Mouse (Mus musculus): ENCODE measurements at regions not wholly inside any gene's neighbourhood (a gene's known extent, or its start where the extent isn't known, plus 50 kb on each side); places are given as distances from the start of the nearest gene placed in this dataset.

DNA sequence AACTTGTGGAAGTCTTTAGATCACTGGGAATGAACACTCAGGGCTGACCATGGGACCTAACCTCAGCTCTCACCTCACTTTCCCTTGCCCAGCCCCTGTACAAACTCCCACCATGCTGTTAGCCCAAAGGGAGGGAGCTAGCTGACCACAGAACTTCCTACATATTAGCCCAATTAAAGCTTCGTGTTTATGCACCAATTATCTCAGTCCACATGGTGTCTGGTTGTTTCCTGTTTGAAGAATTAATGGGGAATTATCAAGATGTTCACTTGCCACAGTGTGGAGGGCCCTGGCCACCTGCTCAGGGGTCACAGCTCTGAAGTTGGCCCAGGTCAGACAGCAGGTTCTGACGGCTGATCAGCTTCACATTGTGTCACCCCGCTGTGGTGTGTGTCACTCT lies 402.5 kb downstream of the Matn1 start:
- H3K27ac ChIP-seq (replicated peaks; ENCODE audit: low read depth, low read length), result no peak overlapping the region
- TF ChIP-seq POLR2A (IDR thresholded peaks at IDR 0.05; ENCODE audit: borderline replicate concordance, extremely low read depth, insufficient read depth, insufficient read length), result no peak
- H3K27me3 ChIP-seq (ENCODE audit: control insufficient read depth, insufficient read depth, low read length), result no peaks in the 10 kb centered on the region
- WGBS, result 40% methylated on average over 3 of the region's 3 CpGs
- H3K36me3 ChIP-seq (ENCODE audit: control insufficient read depth, insufficient read depth, low read length), result no peaks in the 10 kb centered on the region
- H3K4me1 ChIP-seq (ENCODE audit: control insufficient read depth, insufficient read depth, low read length), result no peaks in the 10 kb centered on the region; the same call in 1 of the 2 replicates
- no peak for DNase-seq (ENCODE audit: low spot score)
- no peak for ATAC-seq (ENCODE audit: low FRiP score, low read depth)
- H3K9me3 ChIP-seq (ENCODE audit: control insufficient read depth, low read length), result no peaks in the 10 kb centered on the region
- H3K4me3 ChIP-seq (replicated peaks; ENCODE audit: low read length), result no peak overlapping the region
- no peak overlapping the region for H3K9ac ChIP-seq (ENCODE audit: low read depth, low read length, severe bottlenecking)
- H3K4me2 ChIP-seq (replicated peaks; ENCODE audit: low read depth, low read length, severe bottlenecking), result no peak overlapping the region

GRCm38 (mm10) chr4:131350268-131350667 lies 406.1 kb downstream of the Matn1 start:
- DNase-seq (ENCODE audit: low spot score) (no peak), ATAC-seq (ENCODE audit: low FRiP score, low read depth) (no peak)
- Histone ChIP-seq H3K9ac (ENCODE audit: low read depth, low read length, severe bottlenecking) (no peak overlapping the region), H3K36me3 (ENCODE audit: control insufficient read depth, insufficient read depth, low read length) (no peaks in the 10 kb centered on the region), H3K27me3 (ENCODE audit: control insufficient read depth, insufficient read depth, low read length) (no peaks in the 10 kb centered on the region), H3K27ac (replicated peaks; ENCODE audit: low read depth, low read length) (no peak overlapping the region), H3K4me3 (replicated peaks; ENCODE audit: low read length) (no peak overlapping the region), H3K4me1 (ENCODE audit: control insufficient read depth, insufficient read depth, low read length) (no peaks in the 10 kb centered on the region; the same call in 1 of the 2 replicates), H3K9me3 (ENCODE audit: control insufficient read depth, low read length) (no peaks in the 10 kb centered on the region), H3K4me2 (replicated peaks; ENCODE audit: low read depth, low read length, severe bottlenecking) (no peak overlapping the region)
- TF ChIP-seq POLR2A (IDR thresholded peaks at IDR 0.05; ENCODE audit: borderline replicate concordance, extremely low read depth, insufficient read depth, insufficient read length), result no peak
- 31% methylated on average over 7 of the region's 7 CpGs for WGBS

- Histone ChIP-seq H3K4me1 (ENCODE audit: control insufficient read depth, insufficient read depth, low read length) (no peaks in the 10 kb centered on the region), H3K27me3 (ENCODE audit: control insufficient read depth, insufficient read depth, low read length) (no peaks in the 10 kb centered on the region), H3K36me3 (ENCODE audit: control insufficient read depth, insufficient read depth, low read length) (no peaks in the 10 kb centered on the region), H3K9me3 (ENCODE audit: control insufficient read depth, low read length) (no peaks in the 10 kb centered on the region), H3K4me2 (replicated peaks; ENCODE audit: low read depth, low read length, severe bottlenecking) (no peak overlapping the region), H3K4me3 (replicated peaks; ENCODE audit: low read length) (no peak overlapping the region), H3K9ac (ENCODE audit: low read depth, low read length, severe bottlenecking) (no peak overlapping the region), H3K27ac (replicated peaks; ENCODE audit: low read depth, low read length) (no peak overlapping the region)
- DNase-seq (ENCODE audit: low spot score), result no peak
- ATAC-seq (ENCODE audit: low FRiP score, low read depth), result no peak
- no peak for TF ChIP-seq POLR2A (IDR thresholded peaks at IDR 0.05; ENCODE audit: borderline replicate concordance, extremely low read depth, insufficient read depth, insufficient read length)
- 91% methylated on average over 3 of the region's 3 CpGs for WGBS
Observed at GRCm38 (mm10) chr4:131354908-131355307, 410.7 kb downstream of the Matn1 start.

DNA sequence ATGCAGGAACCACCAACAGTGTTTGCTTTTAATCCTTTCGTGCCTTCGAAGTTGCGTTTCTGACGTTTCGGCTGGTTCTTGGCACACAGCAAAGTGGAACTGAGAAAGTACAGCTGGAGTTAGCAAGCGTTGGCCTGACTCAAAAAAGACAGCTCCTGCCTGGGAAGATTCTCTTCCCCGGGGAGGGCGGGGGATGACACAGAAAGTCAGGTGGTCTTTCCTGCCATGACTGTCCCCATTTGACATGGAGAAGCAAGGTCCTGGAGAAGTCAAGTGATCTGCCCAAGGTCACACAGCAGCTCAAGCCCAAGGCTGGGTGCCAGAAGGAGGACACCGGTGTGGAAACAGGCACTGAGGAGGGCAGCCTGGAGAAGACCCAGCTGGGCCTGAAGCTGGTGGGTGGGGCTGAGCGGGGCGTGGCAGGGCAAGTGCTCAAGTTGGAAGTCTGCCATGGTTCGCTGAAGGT lies 411.4 kb downstream of the Matn1 start:
- Histone ChIP-seq H3K4me1 (ENCODE audit: control insufficient read depth, insufficient read depth, low read length) (no peaks in the 10 kb centered on the region), H3K27ac (replicated peaks; ENCODE audit: low read depth, low read length) (no peak overlapping the region), H3K36me3 (ENCODE audit: control insufficient read depth, insufficient read depth, low read length) (no peaks in the 10 kb centered on the region), H3K4me2 (replicated peaks; ENCODE audit: low read depth, low read length, severe bottlenecking) (no peak overlapping the region), H3K9ac (ENCODE audit: low read depth, low read length, severe bottlenecking) (no peak overlapping the region), H3K27me3 (ENCODE audit: control insufficient read depth, insufficient read depth, low read length) (no peaks in the 10 kb centered on the region), H3K9me3 (ENCODE audit: control insufficient read depth, low read length) (no peaks in the 10 kb centered on the region), H3K4me3 (replicated peaks; ENCODE audit: low read length) (no peak overlapping the region)
- no peak for DNase-seq (ENCODE audit: low spot score)
- no peak for ATAC-seq (ENCODE audit: low FRiP score, low read depth)
- WGBS, result 88% methylated on average over 12 of the region's 12 CpGs
- no peak for TF ChIP-seq POLR2A (IDR thresholded peaks at IDR 0.05; ENCODE audit: borderline replicate concordance, extremely low read depth, insufficient read depth, insufficient read length)

GRCm38 (mm10) chr4:131356316-131356715 lies 412.1 kb downstream of the Matn1 start:
- Histone ChIP-seq H3K9me3 (ENCODE audit: control insufficient read depth, low read length) (no peaks in the 10 kb centered on the region), H3K27ac (replicated peaks; ENCODE audit: low read depth, low read length) (no peak overlapping the region), H3K4me2 (replicated peaks; ENCODE audit: low read depth, low read length, severe bottlenecking) (no peak overlapping the region), H3K36me3 (ENCODE audit: control insufficient read depth, insufficient read depth, low read length) (no peaks in the 10 kb centered on the region), H3K4me3 (replicated peaks; ENCODE audit: low read length) (no peak overlapping the region), H3K4me1 (ENCODE audit: control insufficient read depth, insufficient read depth, low read length) (no peaks in the 10 kb centered on the region), H3K27me3 (ENCODE audit: control insufficient read depth, insufficient read depth, low read length) (no peaks in the 10 kb centered on the region), H3K9ac (ENCODE audit: low read depth, low read length, severe bottlenecking) (no peak overlapping the region)
- WGBS, result 62% methylated on average over 12 of the region's 12 CpGs
- TF ChIP-seq POLR2A (IDR thresholded peaks at IDR 0.05; ENCODE audit: borderline replicate concordance, extremely low read depth, insufficient read depth, insufficient read length), result no peak
- DNase-seq (ENCODE audit: low spot score) (peak; percentile 27), ATAC-seq (ENCODE audit: low FRiP score, low read depth) (no peak)

- no peak for TF ChIP-seq POLR2A (IDR thresholded peaks at IDR 0.05; ENCODE audit: borderline replicate concordance, extremely low read depth, insufficient read depth, insufficient read length)
- 57% methylated on average over 1 of the region's 1 CpGs for WGBS
Observed at GRCm38 (mm10) chr4:131363030-131363429, 418.8 kb downstream of the Matn1 start.

More at GRCm38 (mm10) chr4:131363030-131363429, 418.8 kb downstream of the Matn1 start:
- peaks cover 4% of the 10 kb centered on the region; the same call in 1 of the 2 replicates for H3K4me1 ChIP-seq (ENCODE audit: control insufficient read depth, insufficient read depth, low read length)
- H3K9me3 ChIP-seq (ENCODE audit: control insufficient read depth, low read length), result no peaks in the 10 kb centered on the region
- no peak overlapping the region for H3K9ac ChIP-seq (ENCODE audit: low read depth, low read length, severe bottlenecking)
- ATAC-seq (ENCODE audit: low FRiP score, low read depth) (no peak), DNase-seq (ENCODE audit: low spot score) (no peak)
- H3K27me3 ChIP-seq (ENCODE audit: control insufficient read depth, insufficient read depth, low read length), result no peaks in the 10 kb centered on the region; the same call in 1 of the 2 replicates
- no peak overlapping the region for H3K4me2 ChIP-seq (replicated peaks; ENCODE audit: low read depth, low read length, severe bottlenecking)
- H3K36me3 ChIP-seq (ENCODE audit: control insufficient read depth, insufficient read depth, low read length), result no peaks in the 10 kb centered on the region
- H3K4me3 ChIP-seq (replicated peaks; ENCODE audit: low read length), result no peak overlapping the region
- no peak overlapping the region for H3K27ac ChIP-seq (replicated peaks; ENCODE audit: low read depth, low read length)
